Mouse (Mus musculus): ENCODE measurements around the gene Ssbp3.

DNA sequence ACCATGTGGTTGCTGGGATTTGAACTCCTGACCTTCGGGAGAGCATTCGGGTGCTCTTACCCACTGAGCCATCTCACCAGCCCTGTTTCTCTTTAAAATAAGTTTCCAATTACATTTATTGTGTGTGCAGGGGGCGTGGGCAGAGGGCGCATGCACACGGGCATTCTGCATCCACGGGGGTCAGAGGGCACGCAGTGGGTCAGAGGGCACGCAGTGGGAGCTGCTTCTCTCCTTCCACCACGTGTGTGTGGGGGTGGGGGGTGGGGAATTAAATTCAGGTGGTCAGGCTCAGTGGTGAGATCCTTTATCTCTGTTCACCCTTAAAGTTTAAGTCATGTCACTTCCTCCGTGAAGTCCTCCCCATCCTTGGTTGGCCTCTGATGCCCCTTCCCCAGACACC lies 187.9 kb downstream of the Ssbp3 start:
- TF ChIP-seq CTCF (IDR thresholded peaks at IDR 0.05; ENCODE audit: insufficient read depth, low read depth, low read length) (no peak), POLR2A (IDR thresholded peaks at IDR 0.05; ENCODE audit: insufficient read depth, low read depth, low read length) (no peak)
